Mouse (Mus musculus) kidney, adult 2 months (tissue): ENCODE data around the gene Arid1b. TPM values are rescaled to one million over a fixed set of nuclear protein-coding genes. Genes with fewer than 3 reads are reported as not detected.
"Not testable (repeated sequence)": the region's sequence is repeated elsewhere in the genome, so short reads cannot be mapped to it uniquely, and the experiment has no call there.

Experiments
- DNase-seq: peaks from one replicate; pipeline ENCODE4 v3.0.0; 2021
- H3K27ac ChIP-seq: fragments of 200-500 bp; 2 replicates; pipeline ENCODE4 v1.5.1; 2012; ENCODE audit warnings: low read depth, low read length, control low read depth, inconsistent platforms; ENCODE audit not compliant: insufficient read depth
- H3K27me3 ChIP-seq: fragments of 200-500 bp; replicated peaks from 2 replicates; pipeline ENCODE4 v1.6.1; 2012; ENCODE audit warnings: mild to moderate bottlenecking, moderate library complexity, low read length, inconsistent platforms; ENCODE audit not compliant: control insufficient read depth, insufficient read depth
- H3K36me3 ChIP-seq: fragments of 200-500 bp; 2 replicates; pipeline ENCODE4 v1.6.1; 2012; ENCODE audit warnings: mild to moderate bottlenecking, moderate library complexity, low read length, inconsistent platforms; ENCODE audit not compliant: control insufficient read depth, insufficient read depth
- H3K4me1 ChIP-seq: fragments of 200-500 bp; 2 replicates; pipeline ENCODE4 v1.6.1; 2011; ENCODE audit warnings: low read length; ENCODE audit not compliant: control insufficient read depth, insufficient read depth
- H3K4me3 ChIP-seq: fragments of 200-500 bp; 2 replicates; pipeline ENCODE4 v1.5.1; 2011; ENCODE audit warnings: mild to moderate bottlenecking, low read depth, low read length, control low read depth; ENCODE audit not compliant: insufficient read depth
- CTCF ChIP-seq: fragments of 200-500 bp; conservative IDR thresholded peaks from 2 replicates; pipeline ENCODE4 v1.5.1; 2011; ENCODE audit warnings: low read depth, mild to moderate bottlenecking, control low read depth, low read length, moderate library complexity, mixed read lengths; ENCODE audit not compliant: insufficient read depth, insufficient read length
- POLR2A ChIP-seq: fragments of 200-500 bp; IDR thresholded peaks from one replicate; pipeline ENCODE4 v1.6.1; 2011; ENCODE audit warnings: low read depth, low read length, control low read depth
- WGBS: fragments of 180-500 bp; shearing (Covaris S2); methylation state at CpG from one replicate; pipeline ENCODE4 v1.1.7; 2018; 5-methylcytosine and 5-hydroxymethylcytosine counted together
- polyA plus RNA-seq: library from polyadenylated mRNA; depleted of rRNA; stranded (reverse); fragments of >200 nt; gene quantifications from 2 replicates; pipeline ENCODE4 v1.2.3, GENCODE M21; 2012

Arid1b gene
- polyA plus RNA-seq, 1 experiment = 20.6 TPM

GRCm38 (mm10) chr17:5110159-5110558 is 116.0 kb downstream of the Arid1b start:
- Histone ChIP-seq H3K27me3 (no peaks in the 10 kb centered on the region), H3K36me3 (no peaks in the 10 kb centered on the region), H3K4me1 (peaks cover 27% of the 10 kb centered on the region), H3K4me3 (no peak overlapping the region), H3K27ac (no peak overlapping the region)
- WGBS = 73% methylated on average over 4 of the region's 4 CpGs
- DNase-seq = no peak
- TF ChIP-seq POLR2A = no peak
- no peak for TF ChIP-seq CTCF

- not testable (repeated sequence) for H3K36me3 ChIP-seq, DNase-seq, H3K27me3 ChIP-seq, H3K4me3 ChIP-seq, H3K27ac ChIP-seq
- WGBS = 80% methylated on average over 5 of the region's 5 CpGs
- peaks cover 25% of the 10 kb centered on the region for H3K4me1 ChIP-seq
These were observed 116.8 kb downstream of the Arid1b start for GRCm38 (mm10) chr17:5110981-5111380.

GRCm38 (mm10) chr17:5112116-5112515 is 118.0 kb downstream of the Arid1b start:
- WGBS = 94% methylated on average over 4 of the region's 4 CpGs
- TF ChIP-seq CTCF = no peak
- no peak for TF ChIP-seq POLR2A
- Histone ChIP-seq H3K36me3 (no peaks in the 10 kb centered on the region), H3K27ac (no peak overlapping the region), H3K27me3 (no peaks in the 10 kb centered on the region), H3K4me1 (peaks cover 15% of the 10 kb centered on the region), H3K4me3 (no peak overlapping the region)
- DNase-seq = no peak

GRCm38 (mm10) chr17:5115952-5116351 is 121.8 kb downstream of the Arid1b start:
- no peak for DNase-seq
- Histone ChIP-seq H3K27ac (no peak overlapping the region), H3K36me3 (no peaks in the 10 kb centered on the region), H3K4me1 (peaks cover 4% of the 10 kb centered on the region), H3K27me3 (no peaks in the 10 kb centered on the region), H3K4me3 (no peak overlapping the region)
- TF ChIP-seq POLR2A = no peak
- no peak for TF ChIP-seq CTCF
- WGBS = 87% methylated on average over 6 of the region's 6 CpGs

GRCm38 (mm10) chr17:5116990-5117389 is 122.9 kb downstream of the Arid1b start:
- TF ChIP-seq POLR2A (no peak), CTCF (no peak)
- no peaks in the 10 kb centered on the region for H3K27me3 ChIP-seq
- H3K27ac ChIP-seq = no peak overlapping the region
- H3K4me1 ChIP-seq = peaks cover 10% of the 10 kb centered on the region
- H3K4me3 ChIP-seq = no peak overlapping the region
- WGBS = 59% methylated on average over 2 of the region's 2 CpGs
- no peaks in the 10 kb centered on the region for H3K36me3 ChIP-seq
- DNase-seq = peak; percentile 49

GRCm38 (mm10) chr17:5118171-5118570 is 124.0 kb downstream of the Arid1b start:
- 68% methylated on average over 4 of the region's 4 CpGs for WGBS
- H3K4me3 ChIP-seq = no peak overlapping the region
- no peaks in the 10 kb centered on the region for H3K36me3 ChIP-seq
- H3K4me1 ChIP-seq = peaks cover 15% of the 10 kb centered on the region
- H3K27ac ChIP-seq = 0 out of 2 replicates have a peak overlapping the region, but pooled peaks have one; percentile 0
- DNase-seq = no peak
- no peaks in the 10 kb centered on the region for H3K27me3 ChIP-seq
- no peak for TF ChIP-seq CTCF
- TF ChIP-seq POLR2A = no peak

GRCm38 (mm10) chr17:5124643-5125042 is 130.5 kb downstream of the Arid1b start:
- peak overlapping the region; percentile 88 for H3K27ac ChIP-seq
- 47% methylated on average over 2 of the region's 2 CpGs for WGBS
- H3K4me3 ChIP-seq = no peak overlapping the region
- peaks cover 38% of the 10 kb centered on the region for H3K4me1 ChIP-seq
- no peak for DNase-seq
- TF ChIP-seq CTCF (no peak), POLR2A (no peak)
- no peaks in the 10 kb centered on the region for H3K36me3 ChIP-seq
- no peaks in the 10 kb centered on the region for H3K27me3 ChIP-seq
